Mouse (Mus musculus) thymus, adult 2 months (tissue): ENCODE measurements around the gene Sept4. TPM values are rescaled to one million over a fixed set of nuclear protein-coding genes. Genes with fewer than 3 reads are reported as not detected.
A peak's percentile ranks its signal among the peaks of the same experiment; 100 is the strongest.

Experiments
- DNase-seq: peaks from one replicate; pipeline ENCODE4 v3.0.0; 2021
- H3K27ac ChIP-seq: fragments of 200-500 bp; 2 replicates; pipeline ENCODE4 v1.5.1; 2012; ENCODE audit warnings: low read length, control low read depth; ENCODE audit not compliant: control insufficient read depth, insufficient read depth
- H3K27me3 ChIP-seq: fragments of 200-500 bp; 2 replicates; pipeline ENCODE4 v1.6.1; 2012; ENCODE audit warnings: mild to moderate bottlenecking, low read length, moderate library complexity, mixed read lengths; ENCODE audit not compliant: control insufficient read depth, insufficient read depth
- H3K36me3 ChIP-seq: fragments of 200-500 bp; 2 replicates; pipeline ENCODE4 v1.6.1; 2012; ENCODE audit warnings: mild to moderate bottlenecking, low read length, moderate library complexity; ENCODE audit not compliant: control insufficient read depth, insufficient read depth
- H3K4me1 ChIP-seq: fragments of 200-500 bp; replicated peaks from 2 replicates; pipeline ENCODE4 v1.6.1; 2012; ENCODE audit warnings: low read length; ENCODE audit not compliant: control insufficient read depth, insufficient read depth
- H3K4me3 ChIP-seq: fragments of 200-500 bp; 2 replicates; pipeline ENCODE4 v1.5.1; 2012; ENCODE audit warnings: mild to moderate bottlenecking, low read length, control low read depth, moderate library complexity; ENCODE audit not compliant: control insufficient read depth, insufficient read depth
- CTCF ChIP-seq: fragments of 200-500 bp; IDR thresholded peaks from 2 replicates; pipeline ENCODE4 v1.5.1; 2012; ENCODE audit warnings: mild to moderate bottlenecking, control low read depth, low read length, moderate library complexity, borderline replicate concordance; ENCODE audit not compliant: control insufficient read depth, poor library complexity, insufficient read depth; ENCODE audit errors: extremely low read depth
- POLR2A ChIP-seq: fragments of 200-500 bp; IDR thresholded peaks from 2 replicates; pipeline ENCODE4 v1.6.1; 2012; ENCODE audit warnings: mild to moderate bottlenecking, low read length, control low read depth, moderate library complexity; ENCODE audit not compliant: control insufficient read depth, poor library complexity, insufficient read depth; ENCODE audit errors: extremely low read depth
- WGBS: fragments of 180-500 bp; shearing (Covaris S2); methylation state at CpG from one replicate; pipeline ENCODE4 v1.1.7; 2018; 5-methylcytosine and 5-hydroxymethylcytosine counted together
- polyA plus RNA-seq: library from polyadenylated mRNA; depleted of rRNA; stranded (reverse); fragments of >200 nt; gene quantifications from 2 replicates; pipeline ENCODE4 v1.2.3, GENCODE M21; 2012; rRNA removed

Sept4 gene
- 12.6 and 13.2 TPM in 2 replicates for polyA plus RNA-seq

DNA sequence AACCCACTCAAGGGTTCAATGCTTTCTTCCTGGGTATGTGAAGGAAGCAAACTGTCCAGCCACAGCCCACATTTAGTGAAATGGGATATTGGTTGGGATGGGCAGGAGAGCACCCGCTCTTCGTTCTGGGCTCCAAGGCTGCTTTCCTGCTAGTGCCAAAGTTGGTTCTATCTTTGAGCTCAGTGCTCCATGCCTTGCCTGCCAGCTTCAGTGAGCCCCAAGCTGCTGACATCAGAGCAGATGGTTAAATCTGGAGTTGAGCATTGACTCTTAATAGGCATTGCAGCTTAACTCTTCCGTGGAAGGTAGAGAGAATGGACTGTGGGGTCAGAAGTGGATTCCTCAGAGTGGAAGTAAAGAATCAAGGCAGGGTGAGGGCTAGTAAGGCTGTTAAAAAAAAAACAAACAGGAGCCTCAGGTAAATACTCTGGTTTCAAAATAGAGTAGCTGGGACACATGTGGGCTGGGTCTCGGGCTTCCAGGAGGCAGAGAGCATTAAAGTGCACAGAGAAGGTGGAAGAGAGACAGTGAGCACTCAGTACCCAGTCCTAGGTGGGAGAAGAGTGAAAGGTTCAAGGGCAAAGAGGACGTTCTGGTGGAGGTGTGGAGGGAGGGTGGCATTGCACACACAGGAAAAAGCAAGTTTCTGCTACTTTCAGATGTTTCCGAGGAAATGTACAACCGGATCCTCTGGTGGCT lies at the start of gene Sept4:
Sept4 (plus strand) TSS at position 649 of the 699 bp plus-strand sequence.
- no peaks in the 10 kb centered on the region for H3K27me3 ChIP-seq
- no peak for TF ChIP-seq POLR2A
- TF ChIP-seq CTCF = no peak

DNA sequence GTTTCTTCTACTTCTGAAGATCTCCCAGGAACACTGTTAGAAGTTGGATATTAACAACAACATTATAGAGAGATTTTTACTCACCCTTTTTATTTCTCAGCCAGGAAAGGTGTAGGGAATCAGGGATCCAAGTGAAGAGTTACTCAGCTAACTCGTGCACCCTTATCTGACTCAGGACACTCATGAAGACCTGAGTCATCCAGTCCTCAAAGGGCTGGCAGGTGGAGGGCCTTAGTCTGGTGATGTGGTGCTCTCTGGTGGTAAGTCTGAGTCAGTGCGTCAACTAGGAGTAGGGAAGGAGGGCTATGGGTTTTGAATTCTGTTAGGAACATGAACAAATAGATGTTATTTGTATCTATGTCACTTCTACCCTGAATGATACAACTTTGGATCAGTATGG lies 49.4 kb upstream of the Sept4 start:
- peak; percentile 43 for DNase-seq
- TF ChIP-seq POLR2A (no peak), CTCF (no peak)
- no peak overlapping the region for H3K4me3 ChIP-seq
- H3K36me3 ChIP-seq = no peaks in the 10 kb centered on the region
- H3K27me3 ChIP-seq = no peaks in the 10 kb centered on the region
- H3K4me1 ChIP-seq = no peaks in the 10 kb centered on the region; the same call in 1 of the 2 replicates
- H3K27ac ChIP-seq = no peak overlapping the region
- 17% methylated on average over 2 of the region's 2 CpGs for WGBS

More for the DNA sequence above, at the start of gene Sept4:
- H3K36me3 ChIP-seq = no peaks in the 10 kb centered on the region
- WGBS = 74% methylated on average over 7 of the region's 7 CpGs
- no peak within 1 kb of the TSS for H3K4me3 ChIP-seq
- no peaks in the 10 kb centered on the region for H3K4me1 ChIP-seq
- no peak for DNase-seq
- no peak within 1 kb of the TSS for H3K27ac ChIP-seq

DNA sequence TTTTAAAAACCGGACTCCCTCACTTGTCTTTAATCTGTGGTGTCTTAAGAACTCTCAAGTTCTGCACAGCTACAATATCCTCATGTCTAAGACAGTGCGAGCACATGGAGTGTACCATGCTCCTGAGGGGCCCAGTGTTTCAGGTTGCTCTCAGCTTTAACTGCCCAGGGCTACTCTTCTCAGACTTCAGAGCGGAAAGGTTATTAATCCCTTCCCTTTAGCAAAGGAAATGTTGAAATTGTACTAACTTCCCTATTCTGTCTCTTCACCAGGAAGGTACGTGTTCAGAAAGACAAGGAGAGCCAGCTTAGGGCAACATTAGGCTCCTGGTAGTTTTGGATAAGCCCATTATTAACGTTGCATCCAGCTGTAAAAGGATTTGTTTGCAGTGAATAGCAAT lies 45.2 kb upstream of the Sept4 start:
- no peaks in the 10 kb centered on the region; the same call in 1 of the 2 replicates for H3K4me1 ChIP-seq
- H3K27me3 ChIP-seq = no peaks in the 10 kb centered on the region
- no peaks in the 10 kb centered on the region for H3K36me3 ChIP-seq
- H3K4me3 ChIP-seq = no peak overlapping the region
- 77% methylated on average over 5 of the region's 5 CpGs for whole genome bisulfite sequencing
- H3K27ac ChIP-seq = no peak overlapping the region
- no peak for DNase-seq
- TF ChIP-seq CTCF = no peak
- no peak for TF ChIP-seq POLR2A

DNA sequence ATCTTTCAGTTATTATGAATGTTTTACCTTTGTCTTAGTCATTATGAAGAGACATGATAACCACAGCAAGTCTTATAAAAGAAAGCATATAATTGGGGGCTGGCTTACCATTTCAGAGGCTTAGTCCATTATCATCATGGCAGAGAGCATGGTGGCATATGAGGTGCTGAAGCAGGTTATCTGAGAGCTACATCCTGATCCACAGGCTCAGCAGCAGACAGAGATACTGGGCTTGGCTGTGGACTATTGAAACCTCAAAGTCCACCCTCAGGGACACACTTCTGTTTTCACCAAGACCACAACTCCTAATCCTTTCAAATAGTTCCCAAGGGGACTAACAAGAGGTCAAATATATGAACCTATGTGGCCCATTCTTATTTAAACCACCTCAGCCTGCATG lies 44.7 kb upstream of the Sept4 start:
- no peaks in the 10 kb centered on the region for H3K27me3 ChIP-seq
- TF ChIP-seq CTCF = no peak
- no peak for TF ChIP-seq POLR2A
- H3K4me1 ChIP-seq = no peaks in the 10 kb centered on the region; the same call in 1 of the 2 replicates
- H3K36me3 ChIP-seq = no peaks in the 10 kb centered on the region
- no peak overlapping the region for H3K4me3 ChIP-seq
- DNase-seq = no peak
- no peak overlapping the region for H3K27ac ChIP-seq

DNA sequence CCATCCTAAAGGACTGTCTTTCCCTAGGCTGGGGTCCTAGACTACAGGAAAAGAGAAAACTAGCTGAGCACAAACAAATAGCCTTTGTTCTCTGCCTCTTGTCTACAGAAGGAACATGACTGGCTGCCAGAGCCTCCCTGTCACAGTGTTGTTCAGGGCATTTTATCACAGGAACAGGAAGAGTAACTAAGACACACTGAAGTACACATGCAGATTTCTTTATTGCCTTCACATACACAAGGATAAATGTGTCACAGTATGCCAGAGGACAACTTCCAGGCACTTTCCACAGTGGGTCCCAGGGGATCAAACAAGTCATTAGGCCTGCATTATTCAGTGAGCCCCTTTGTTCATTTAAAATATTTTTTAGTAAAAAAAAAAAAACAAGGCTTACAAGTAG lies 43.9 kb upstream of the Sept4 start:
- H3K4me3 ChIP-seq = no peak overlapping the region

DNA sequence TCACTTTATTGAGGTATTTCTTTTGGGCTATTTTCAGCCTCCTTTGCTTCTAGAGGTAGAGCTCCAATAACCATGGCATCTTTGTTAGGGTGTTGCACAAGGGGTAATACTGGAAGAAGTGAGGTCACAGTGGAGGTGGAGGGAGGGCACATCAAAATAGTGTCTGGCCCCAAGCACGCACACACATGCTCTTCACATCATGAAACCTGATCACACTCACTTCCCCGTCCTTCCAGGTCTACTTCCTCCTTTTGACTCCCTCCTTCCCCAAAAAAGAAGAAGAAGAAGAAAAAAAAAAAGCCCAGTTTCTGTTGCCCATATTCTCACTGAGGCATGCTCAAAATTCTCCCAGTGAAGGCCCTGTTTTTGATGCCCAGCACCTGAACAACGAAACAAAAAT lies 41.3 kb upstream of the Sept4 start:
- Histone ChIP-seq H3K27me3 (no peaks in the 10 kb centered on the region), H3K36me3 (no peaks in the 10 kb centered on the region), H3K27ac (no peak overlapping the region), H3K4me3 (no peak overlapping the region), H3K4me1 (no peaks in the 10 kb centered on the region; the same call in 1 of the 2 replicates)
- TF ChIP-seq POLR2A = no peak
- no peak for TF ChIP-seq CTCF
- no peak for DNase-seq
- 52% methylated on average over 3 of the region's 3 CpGs for WGBS

More for the DNA sequence above, 43.9 kb upstream of the Sept4 start:
- no peak for TF ChIP-seq CTCF
- no peak for TF ChIP-seq POLR2A
- H3K4me1 ChIP-seq = no peaks in the 10 kb centered on the region; the same call in 1 of the 2 replicates
- H3K36me3 ChIP-seq = no peaks in the 10 kb centered on the region
- no peak overlapping the region for H3K27ac ChIP-seq
- H3K27me3 ChIP-seq = no peaks in the 10 kb centered on the region
- no peak for DNase-seq
